Comparison of ENCODE assay signal across 9 mouse cellular contexts in the genomic region with DNA sequence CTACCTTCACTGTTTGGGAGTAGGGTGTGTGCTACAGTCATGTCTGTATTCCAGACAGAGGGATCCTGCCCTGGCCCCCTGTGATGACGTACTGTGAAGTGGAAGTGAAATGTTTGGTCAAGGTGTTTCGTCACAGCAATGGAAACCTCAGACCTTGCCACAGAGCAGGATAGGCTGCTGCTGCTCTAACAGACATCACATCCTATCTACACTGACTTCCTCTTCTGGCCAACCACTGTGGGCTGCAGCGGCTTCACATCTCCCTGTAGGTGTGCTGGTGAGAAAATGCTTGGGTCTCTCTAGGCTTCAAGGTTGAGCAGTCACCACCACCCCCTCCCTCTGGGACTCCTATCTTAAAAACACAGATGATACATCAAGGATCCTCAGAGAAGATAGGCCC. TPM values are rescaled to one million over a fixed set of nuclear protein-coding genes. Genes with fewer than 3 reads are reported as not detected.
DNase-seq lines count a peak whose midpoint lies in the region; ATAC-seq and TF ChIP-seq lines count a peak whose summit lies in the region.
"Had no signal": no experiment of that assay in that cellular context is flagged by ENCODE, and none has a peak within 500 bp of the region (broad histone marks: within the 10 kb centered on the region; RNA-seq: fewer than 3 reads in every experiment).

No protein-coding gene starts in this region.

- no peak overlapping the region for H3K4me2 ChIP-seq in heart, embryonic 14.5 days (ENCODE audit: low read length)
- peak overlapping the region; percentile 20; the same call in 1 of the 2 replicates for H3K4me2 ChIP-seq in liver, postnatal 0 days (ENCODE audit: low read depth, low read length)

- intact Hi-C loops in heart, postnatal 14 days (cut with DNase I), result no loop called here

- no peaks in the 10 kb centered on the region for H3K9me3 ChIP-seq in heart, embryonic 14.5 days (ENCODE audit: control insufficient read depth, low read length)
- no peaks in the 10 kb centered on the region for H3K9me3 ChIP-seq in liver, postnatal 0 days (ENCODE audit: low read length)

- no peaks in the 10 kb centered on the region for H3K36me3 ChIP-seq in heart, embryonic 14.5 days (ENCODE audit: control insufficient read depth, insufficient read depth, low read length)
- H3K36me3 ChIP-seq in liver, postnatal 0 days (replicated peaks; ENCODE audit: insufficient read depth, low read length), result no peaks in the 10 kb centered on the region
- no peaks in the 10 kb centered on the region for H3K36me3 ChIP-seq in splenic B cell, adult 2 months (ENCODE audit: control insufficient read depth, insufficient read depth, low read length, poor library complexity, severe bottlenecking)

- no peak overlapping the region for H3K9ac ChIP-seq in heart, embryonic 14.5 days (ENCODE audit: low read length)
- no peak overlapping the region for H3K9ac ChIP-seq in liver, postnatal 0 days (replicated peaks)

- DNase-seq in heart, postnatal 14 days, result no peak
- peak; percentile 54 for DNase-seq in MEL-GATA-1-ER (ENCODE audit: extremely low read depth, low read depth)
- peak; percentile 54 for DNase-seq in liver, postnatal 0 days
- peak; percentile 87 for DNase-seq in splenic B cell, adult 2 months (ENCODE audit: low read depth, low spot score)
- DNase-seq in cerebellum, adult 18-20 months, result no peak
- DNase-seq in left cerebral cortex, adult 11 months (ENCODE audit: low spot score), result no peak
- no peak for DNase-seq in adrenal gland, adult 8-10 months

- no peak overlapping the region for H3K4me3 ChIP-seq in heart, embryonic 14.5 days (ENCODE audit: control insufficient read depth in 1 of 2, insufficient read depth in 1 of 2, low read depth in 1 of 2, low read length in 2 of 2)
- H3K4me3 ChIP-seq in liver, postnatal 0 days (ENCODE audit: low read depth, low read length), result no peak overlapping the region

- no peak for TF ChIP-seq EP300 in liver, postnatal 0 days (IDR thresholded peaks at IDR 0.05; ENCODE audit: low read depth)

- H3K27ac ChIP-seq in heart, embryonic 14.5 days (replicated peaks in 1 of 2; ENCODE audit: control insufficient read depth in 1 of 2, insufficient read depth in 1 of 2, low read depth in 2 of 2, low read length in 2 of 2), result peak overlapping the region; percentile 12 to 93; a peak in 3 of 4 replicates
- peak overlapping the region; percentile 51 for H3K27ac ChIP-seq in liver, postnatal 0 days (ENCODE audit: low read depth)

- peaks cover 62 to 85% of the 10 kb centered on the region in 2 experiments for H3K4me1 ChIP-seq in heart, embryonic 14.5 days (ENCODE audit: control insufficient read depth in 2 of 2, insufficient read depth in 2 of 2, low read length in 2 of 2)
- peaks cover 51% of the 10 kb centered on the region for H3K4me1 ChIP-seq in liver, postnatal 0 days (ENCODE audit: insufficient read depth)

- no peak for TF ChIP-seq CTCF in liver, postnatal 0 days (IDR thresholded peaks at IDR 0.05; ENCODE audit: low read depth)

- WGBS in heart, embryonic 14.5 days, result 57% methylated on average over 3 of the region's 3 CpGs
- WGBS in liver, postnatal 0 days (ENCODE audit: insufficient replicate concordance), result 34% methylated on average over 3 of the region's 3 CpGs

- no peaks in the 10 kb centered on the region for H3K27me3 ChIP-seq in heart, embryonic 14.5 days (ENCODE audit: control insufficient read depth, insufficient read depth, low read length)
- no peaks in the 10 kb centered on the region for H3K27me3 ChIP-seq in liver, postnatal 0 days (ENCODE audit: insufficient read depth, low read length)
- no peaks in the 10 kb centered on the region for H3K27me3 ChIP-seq in splenic B cell, adult 2 months (ENCODE audit: control insufficient read depth, insufficient read depth, low read length, poor library complexity, severe bottlenecking)

- ATAC-seq in heart, embryonic 14.5 days (ENCODE audit: insufficient number of reproducible peaks, insufficient read depth, low FRiP score, low read depth), result no peak
- ATAC-seq in liver, postnatal 0 days, result peak; percentile 70

RNA-seq across cellular contexts. Expression of a gene that starts 29.2 kb away (rescaled TPM):
- 14.4 and 15.0 TPM in 2 replicates for polyA plus RNA-seq in heart, embryonic 14.5 days (2014; fragmentation: Nextera tagmentation; extraction: Ambion mirVana)
- 10 to 100 TPM; 29.4 to 29.7 TPM for total RNA-seq in heart, postnatal 14 days (2021)
- 2.2 and 2.4 TPM in 2 replicates for polyA plus RNA-seq in liver, postnatal 0 days (2015; fragmentation: Nextera tagmentation; extraction: Ambion mirVana)
- 10 to 100 TPM; 16.5 to 29.3 (median 24.4) TPM for total RNA-seq in adrenal gland, adult 8-10 months (2022)

RNA-seq across cellular contexts. Expression of a gene that starts 45.4 kb away (rescaled TPM):
- 0.36 TPM in 1 of 2 replicates, not detected in the other for polyA plus RNA-seq in heart, embryonic 14.5 days (2014; fragmentation: Nextera tagmentation; extraction: Ambion mirVana)
- total RNA-seq in heart, postnatal 14 days (2021), result not detected
- polyA plus RNA-seq in liver, postnatal 0 days (2015; fragmentation: Nextera tagmentation; extraction: Ambion mirVana), result not detected in 2 replicates
- 1 to 10 TPM; 2.6 to 4.5 (median 3.8) TPM for total RNA-seq in adrenal gland, adult 8-10 months (2022)
- polyA plus RNA-seq: small intestine, adult 2 months had no signal

RNA-seq across cellular contexts. Expression of a gene that starts 46.2 kb away (rescaled TPM):
- 31.2 and 38.0 TPM in 2 replicates for polyA plus RNA-seq in heart, embryonic 14.5 days (2014; fragmentation: Nextera tagmentation; extraction: Ambion mirVana)
- 10 to 100 TPM; 25.5 to 26.3 TPM for total RNA-seq in heart, postnatal 14 days (2021)
- polyA plus RNA-seq in liver, postnatal 0 days (2015; fragmentation: Nextera tagmentation; extraction: Ambion mirVana), result 7.1 and 8.6 TPM in 2 replicates
- total RNA-seq in adrenal gland, adult 8-10 months (2022), result 10 to 100 TPM; 46.5 to 76.6 (median 51.2) TPM

RNA-seq across cellular contexts. Expression of a gene that starts 51.6 kb away (rescaled TPM):
- polyA plus RNA-seq in heart, embryonic 14.5 days (2014; fragmentation: Nextera tagmentation; extraction: Ambion mirVana), result 235 and 239 TPM in 2 replicates
- 100 to 1,000 TPM; 216 to 219 TPM for total RNA-seq in heart, postnatal 14 days (2021)
- polyA plus RNA-seq in liver, postnatal 0 days (2015; fragmentation: Nextera tagmentation; extraction: Ambion mirVana), result 566 and 586 TPM in 2 replicates
- total RNA-seq in adrenal gland, adult 8-10 months (2022), result 100 to 1,000 TPM; 442 to 837 (median 596) TPM

Comparison
In these comparisons a context has a peak if more than half of its experiments do, and no peak if none do; other contexts are left out.
1. DNase-seq: peak in MEL-GATA-1-ER (single experiment), liver, postnatal 0 days (single experiment) and splenic B cell, adult 2 months (single experiment); none in heart, postnatal 14 days (0 of 2), cerebellum, adult 18-20 months (0 of 2), left cerebral cortex, adult 11 months (single experiment) and adrenal gland, adult 8-10 months (single experiment).